Mouse (Mus musculus) NIH3T3 (cell line): ENCODE data around the gene Klkb1.

Source experiments
- DNase-seq: peaks from one replicate; pipeline ENCODE4 v3.0.0-alpha.2; 2012; ENCODE audit warnings: low read depth

Gene Klkb1

DNA sequence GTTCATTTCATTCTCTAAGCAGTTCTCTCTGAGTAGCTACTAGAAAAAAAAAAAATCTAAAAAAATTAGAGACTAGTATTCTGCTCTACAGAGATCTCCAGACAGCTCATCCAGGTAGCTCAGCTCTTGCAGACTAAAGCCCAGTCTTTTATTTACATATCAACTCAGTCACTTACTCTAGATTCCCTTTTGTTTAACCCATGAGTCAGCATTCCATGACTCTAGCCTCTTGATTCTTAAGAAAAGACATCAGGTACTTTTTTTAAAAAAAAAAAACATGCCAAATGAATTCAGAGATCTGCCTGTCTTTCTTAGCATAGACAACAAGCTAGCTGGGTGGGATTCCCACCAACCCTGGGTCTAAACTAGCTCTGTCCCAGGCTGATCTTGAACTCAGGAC, 26.2 kb downstream of the Klkb1 start:
- DNase-seq = no peak

DNA sequence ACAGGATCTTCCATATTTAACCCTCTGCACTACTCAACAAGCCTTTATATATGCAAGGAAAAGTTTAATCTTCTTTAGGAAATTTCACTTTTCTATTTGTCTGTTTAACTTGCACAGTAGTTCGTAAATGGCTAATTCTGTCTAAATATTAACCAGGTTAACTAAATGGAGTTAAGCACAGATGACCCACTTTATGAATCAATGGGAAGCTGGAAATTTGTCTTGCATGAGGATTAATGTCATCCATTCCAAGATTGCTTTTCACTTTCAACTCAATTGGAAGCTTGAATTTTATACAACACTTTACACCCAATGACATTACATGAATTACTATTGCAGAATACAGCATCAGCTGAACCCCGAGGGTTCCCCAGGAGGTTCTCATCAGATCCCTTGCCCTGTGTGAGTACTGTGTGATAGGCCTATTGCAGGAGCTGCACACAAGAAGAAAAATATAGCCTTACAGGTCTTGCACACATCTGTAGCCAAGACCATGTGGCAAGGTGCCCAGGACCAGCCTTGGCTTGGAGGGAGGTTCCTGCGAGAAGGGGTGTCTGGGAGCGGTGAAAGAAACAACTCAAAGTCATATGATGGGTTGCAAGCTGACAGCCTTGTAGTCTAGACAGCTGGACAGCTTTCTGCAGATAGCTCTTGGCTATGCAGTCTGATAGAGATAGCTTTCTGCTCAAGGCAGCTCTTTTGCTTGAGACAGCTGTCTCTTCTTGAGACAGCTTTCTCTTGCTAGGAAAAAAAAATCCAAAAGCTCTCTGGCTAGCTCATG, 26.9 kb downstream of the Klkb1 start:
- peak; percentile 52 for DNase-seq

GRCm38 (mm10) chr8:45266993-45267392, 27.7 kb downstream of the Klkb1 start:
- DNase-seq = no peak

GRCm38 (mm10) chr8:45264918-45265317, 29.7 kb downstream of the Klkb1 start:
- no peak for DNase-seq

DNA sequence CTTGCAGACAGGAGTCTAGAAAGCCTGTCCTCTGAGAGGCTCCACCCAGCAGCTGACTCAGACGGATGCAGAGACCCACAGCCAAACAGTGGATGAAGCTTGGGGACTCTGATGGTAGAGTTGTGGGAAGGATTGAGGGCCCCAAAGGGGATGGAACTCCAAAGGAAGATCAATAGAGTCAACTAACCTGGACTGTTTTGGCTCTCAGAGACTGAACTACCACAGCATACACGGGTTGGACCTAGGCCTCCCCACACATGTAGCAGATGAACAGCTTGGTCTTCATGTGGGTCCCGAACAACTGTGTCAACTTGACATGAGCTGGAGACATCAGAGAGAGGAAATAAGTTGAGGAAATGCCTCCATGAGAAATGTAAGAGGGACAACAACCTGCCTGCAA, 31.8 kb downstream of the Klkb1 start:
- DNase-seq = no peak

- DNase-seq = no peak
These were observed 32.7 kb downstream of the Klkb1 start, which contains the start of gene F11 for GRCm38 (mm10) chr8:45261920-45262319. F11 (minus strand) TSS chr8:45262031.

- peak; percentile 11 for DNase-seq
These were observed 36.2 kb downstream of the Klkb1 start for GRCm38 (mm10) chr8:45258421-45258820.

DNA sequence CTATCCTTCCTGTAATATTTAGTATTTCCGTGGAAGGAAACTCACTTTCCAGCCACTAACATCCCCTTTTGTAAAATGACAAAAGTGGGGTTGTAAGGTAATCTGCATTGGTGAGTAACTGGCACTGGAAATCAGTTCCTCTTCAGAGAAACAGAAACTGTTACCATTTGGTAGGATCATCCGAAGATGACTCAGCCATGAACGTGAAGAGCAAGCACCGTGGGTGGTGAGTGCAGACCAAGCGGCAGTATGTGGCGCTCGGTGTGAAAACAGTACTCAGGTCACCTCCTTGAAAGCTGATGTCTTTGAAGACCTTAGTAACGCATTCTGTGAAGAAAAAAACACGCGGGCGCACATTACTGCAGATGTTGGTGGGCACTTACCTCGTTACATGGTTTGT, 39.6 kb downstream of the Klkb1 start:
- no peak for DNase-seq

DNA sequence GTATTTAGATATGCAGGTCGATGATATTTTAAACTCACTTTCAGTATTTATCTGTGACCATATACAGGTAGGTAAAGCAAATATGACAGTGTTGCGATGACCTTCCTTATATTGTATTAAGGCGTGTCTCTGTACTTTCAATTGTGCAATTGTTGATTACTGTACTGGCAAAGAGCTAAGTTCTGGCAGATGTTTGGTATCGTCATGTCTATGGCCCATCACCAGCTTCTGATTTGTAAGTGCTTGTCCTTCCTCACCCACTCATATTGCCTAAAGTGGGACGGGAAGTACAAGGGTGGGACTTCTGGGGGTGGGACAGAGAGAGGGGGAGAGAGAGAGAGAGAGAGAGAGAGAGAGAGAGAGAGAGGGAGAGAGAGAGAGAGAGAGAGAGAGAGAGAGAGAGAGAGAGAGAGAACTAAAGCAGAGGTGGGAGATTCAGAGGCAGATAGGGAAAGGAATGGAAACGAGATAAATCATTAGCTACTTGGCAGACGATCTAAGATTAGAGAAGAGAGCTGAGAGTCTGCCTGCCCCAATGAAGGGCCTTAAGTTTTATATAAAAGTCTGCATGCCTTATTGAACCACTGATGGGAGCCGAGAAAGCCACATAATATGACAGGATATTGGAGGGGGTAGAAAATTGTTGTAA, 40.3 kb downstream of the Klkb1 start:
- DNase-seq = no peak

DNA sequence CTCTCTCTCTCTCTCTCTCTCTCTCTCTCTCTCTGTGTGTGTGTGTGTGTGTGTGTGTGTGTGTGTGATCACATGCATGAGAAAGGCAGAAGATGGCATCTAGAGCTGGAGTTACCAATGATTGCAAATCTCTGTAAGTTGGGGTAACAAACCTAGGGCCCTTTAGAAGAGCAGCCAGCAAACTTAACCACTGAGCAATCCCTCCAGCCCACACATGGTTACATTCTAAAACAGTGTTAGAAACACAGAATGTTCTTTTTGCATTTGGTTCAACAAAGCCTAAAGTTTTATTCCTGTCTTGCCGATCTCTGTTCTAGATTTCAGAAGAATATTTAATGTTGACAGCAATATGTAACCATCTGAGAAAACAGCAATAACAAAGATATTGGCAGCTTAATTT, 41.1 kb downstream of the Klkb1 start:
- no peak for DNase-seq

DNA sequence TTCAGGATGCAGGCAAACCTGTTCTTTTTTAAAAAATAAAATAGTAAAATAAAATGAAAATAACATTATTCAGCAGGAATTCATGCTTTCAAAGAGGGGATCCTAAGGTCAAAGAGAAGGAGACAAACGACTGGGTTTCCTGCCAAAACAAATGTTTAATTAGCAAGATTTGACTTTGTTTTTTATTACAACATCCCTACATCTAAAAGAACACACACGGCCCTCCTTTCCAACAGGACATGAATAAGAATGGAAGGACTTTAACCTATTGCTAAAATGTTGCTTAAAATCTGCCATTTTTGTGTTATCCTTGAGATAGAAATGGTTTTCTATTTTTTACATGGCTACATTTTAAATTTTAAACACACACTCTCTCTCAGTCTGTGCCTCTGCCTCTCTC, 41.5 kb downstream of the Klkb1 start:
- DNase-seq = no peak

DNA sequence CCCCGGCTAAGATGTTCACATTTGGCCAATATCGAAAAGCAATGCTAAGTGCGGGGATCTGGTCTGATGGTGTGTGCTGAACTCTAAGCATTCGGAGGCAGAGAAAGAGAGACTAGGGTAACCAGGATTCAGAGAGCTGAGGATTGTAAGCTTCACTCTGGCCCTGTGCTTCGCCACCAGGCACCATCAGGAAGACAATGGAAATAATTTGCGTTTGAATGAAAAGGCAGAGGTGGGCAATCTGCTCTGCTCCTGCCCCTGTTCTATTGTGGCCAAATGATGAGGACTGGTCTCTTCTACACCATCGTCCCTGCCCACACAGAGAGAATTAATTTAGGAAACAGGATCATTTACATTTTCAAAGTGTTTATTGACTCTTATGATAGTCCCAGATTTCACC, 48.4 kb downstream of the Klkb1 start:
- no peak for DNase-seq

DNA sequence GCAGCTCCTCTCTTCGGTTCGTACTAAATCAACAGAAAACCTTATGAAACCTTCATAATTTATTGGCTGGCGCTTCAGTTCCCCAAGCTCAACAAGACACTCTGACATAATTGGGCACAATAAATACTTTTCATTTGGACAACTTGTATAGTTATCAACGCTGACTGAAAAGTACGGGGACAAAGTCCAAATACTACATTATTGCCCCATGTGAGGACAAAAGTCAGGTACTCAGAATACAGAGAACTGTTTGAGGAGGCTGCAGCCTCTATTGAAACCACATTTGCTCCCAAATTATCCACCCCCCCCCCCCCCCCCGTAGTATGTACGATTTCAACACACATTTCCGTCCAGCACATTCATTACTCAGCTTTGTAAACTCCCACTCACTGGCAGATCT, 55.3 kb downstream of the Klkb1 start:
- peak; percentile 14 for DNase-seq

- peak; percentile 55 for DNase-seq
These were observed 56.4 kb downstream of the Klkb1 start for GRCm38 (mm10) chr8:45238282-45238681.

DNA sequence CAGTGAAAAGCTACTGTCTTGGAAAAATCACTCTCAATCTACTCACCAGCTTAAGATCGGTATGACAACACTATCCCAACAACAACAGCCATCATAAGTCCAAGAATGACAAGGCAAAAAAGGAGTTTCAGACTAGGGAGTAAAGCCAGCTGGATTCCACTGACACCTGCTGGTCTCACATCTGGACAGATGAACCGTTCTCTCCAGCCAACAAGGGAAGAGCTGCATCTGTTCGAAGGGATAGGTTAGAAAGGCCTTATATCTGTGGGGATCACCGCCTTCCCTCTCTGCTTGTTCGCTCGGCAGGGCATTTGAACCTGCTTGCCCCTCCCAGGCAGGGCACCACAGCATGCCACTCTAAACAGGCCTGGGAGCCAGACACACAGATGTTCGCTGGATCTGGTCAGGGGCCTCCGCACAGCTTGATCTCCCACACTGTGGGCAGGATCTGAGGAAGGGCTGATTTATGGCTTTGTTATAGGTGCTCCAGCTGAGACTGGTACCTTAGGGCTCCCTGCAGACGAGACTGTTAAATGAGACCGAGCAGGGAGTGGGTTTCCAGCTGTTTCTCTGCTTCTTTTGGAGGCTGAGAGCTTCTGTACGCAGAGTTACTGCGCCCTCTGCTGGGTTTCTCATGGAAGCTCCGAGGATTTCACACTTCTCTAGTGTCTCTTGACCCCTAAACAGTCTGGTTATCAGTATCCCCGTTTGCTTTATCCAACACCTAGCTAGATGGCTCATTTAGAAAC, 58.3 kb downstream of the Klkb1 start:
- peak; percentile 77 for DNase-seq

- DNase-seq = no peak
These were observed 59.4 kb downstream of the Klkb1 start for GRCm38 (mm10) chr8:45235228-45235627.

DNA sequence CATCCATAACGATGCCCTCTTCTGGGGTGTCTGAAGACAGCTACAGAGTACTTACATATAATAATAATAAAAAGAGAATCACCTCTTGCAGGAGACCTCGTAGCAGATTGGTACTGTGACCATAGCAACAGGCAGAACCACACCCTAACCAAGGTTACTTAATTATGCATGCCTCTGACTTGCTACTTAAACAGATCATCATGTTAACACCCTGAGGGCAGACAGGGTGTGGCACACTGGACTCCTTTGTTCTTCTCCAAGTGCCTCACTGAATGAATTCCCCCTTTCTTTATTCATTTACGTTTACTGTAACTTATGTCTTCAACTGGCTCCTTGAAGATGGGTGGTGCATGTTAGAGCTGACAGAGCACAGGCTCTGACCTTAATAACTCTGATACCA, 61.4 kb downstream of the Klkb1 start:
- no peak for DNase-seq
